23 mouse cellular contexts compared by ENCODE assay signal in the genomic region with DNA sequence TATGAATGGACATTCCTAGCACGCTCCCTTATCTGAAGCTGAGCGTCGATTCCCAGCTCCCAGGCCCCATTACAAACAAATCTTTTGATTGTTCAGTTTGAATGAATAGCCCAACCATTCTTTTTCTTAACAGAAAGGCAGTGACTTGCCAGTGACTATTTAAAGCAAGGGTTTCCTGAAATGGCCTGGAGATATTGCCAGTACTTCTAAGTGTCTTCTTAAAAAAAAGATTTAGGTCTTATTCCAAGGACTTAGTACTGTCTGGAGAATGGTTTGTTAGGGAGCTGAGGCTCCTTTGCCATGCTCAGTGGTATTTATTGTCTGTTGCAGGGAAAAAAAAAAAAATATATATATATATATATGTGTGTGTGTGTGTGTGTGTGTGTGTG. TPM values are rescaled to one million over a fixed set of nuclear protein-coding genes. Genes with fewer than 3 reads are reported as not detected.
DNase-seq lines count a peak whose midpoint lies in the region; ATAC-seq and TF ChIP-seq lines count a peak whose summit lies in the region.
"Had no signal": no experiment of that assay in that cellular context is flagged by ENCODE, and none has a peak within 500 bp of the region (broad histone marks: within the 10 kb centered on the region; RNA-seq: fewer than 3 reads in every experiment).

No protein-coding gene starts in this region.

- WGBS in kidney, embryonic 15.5 days, result 63% methylated on average over 3 of the region's 3 CpGs
- 51% methylated on average over 3 of the region's 3 CpGs for WGBS in liver, postnatal 0 days (ENCODE audit: insufficient replicate concordance)
- 48% methylated on average over 3 of the region's 3 CpGs for WGBS in liver, embryonic 11.5 days

- no peaks in the 10 kb centered on the region for H3K27me3 ChIP-seq in kidney, embryonic 15.5 days
- no peaks in the 10 kb centered on the region for H3K27me3 ChIP-seq in liver, postnatal 0 days (ENCODE audit: insufficient read depth, low read length)
- H3K27me3 ChIP-seq in liver, embryonic 11.5 days (replicated peaks; ENCODE audit: control insufficient read depth, insufficient read depth, low read length), result no peaks in the 10 kb centered on the region
- H3K27me3 ChIP-seq: CH12.LX; embryonic facial prominence, embryonic 13.5 days; hindbrain, embryonic 12.5 days; Patski had no signal

- no peak for ATAC-seq in kidney, embryonic 15.5 days (replicated peaks; ENCODE audit: low FRiP score)
- ATAC-seq in liver, postnatal 0 days, result no peak
- no peak for ATAC-seq in liver, embryonic 11.5 days (replicated peaks; ENCODE audit: low FRiP score)
- ATAC-seq: activated CD4-positive, CD25-positive, alpha-beta regulatory T cell, adult 4 months; forebrain, embryonic 14.5 days; hindbrain, embryonic 16.5 days; inflammation-experienced regulatory T-cells, adult 6 months; Patski had no signal

- no peak overlapping the region for H3K9ac ChIP-seq in kidney, embryonic 15.5 days
- no peak overlapping the region for H3K9ac ChIP-seq in liver, postnatal 0 days (replicated peaks)
- H3K9ac ChIP-seq in liver, embryonic 11.5 days (ENCODE audit: low read depth, low read length), result no peak overlapping the region
- H3K9ac ChIP-seq: embryonic facial prominence, embryonic 13.5 days; hindbrain, embryonic 12.5 days had no signal

- no peak overlapping the region for H3K4me2 ChIP-seq in kidney, embryonic 15.5 days
- H3K4me2 ChIP-seq in liver, postnatal 0 days (ENCODE audit: low read depth, low read length), result no peak overlapping the region
- no peak overlapping the region for H3K4me2 ChIP-seq in liver, embryonic 11.5 days
- H3K4me2 ChIP-seq: embryonic facial prominence, embryonic 13.5 days; hindbrain, embryonic 12.5 days had no signal

- no peak overlapping the region for H3K4me3 ChIP-seq in kidney, embryonic 15.5 days (replicated peaks)
- H3K4me3 ChIP-seq in liver, postnatal 0 days (ENCODE audit: low read depth, low read length), result no peak overlapping the region
- no peak overlapping the region for H3K4me3 ChIP-seq in liver, embryonic 11.5 days (ENCODE audit: low read depth, low read length)
- H3K4me3 ChIP-seq: embryonic facial prominence, embryonic 13.5 days; hindbrain, embryonic 12.5 days had no signal

- no peak for TF ChIP-seq EP300 in liver, postnatal 0 days (IDR thresholded peaks at IDR 0.05; ENCODE audit: low read depth)

- no peaks in the 10 kb centered on the region for H3K36me3 ChIP-seq in kidney, embryonic 15.5 days
- H3K36me3 ChIP-seq in liver, postnatal 0 days (replicated peaks; ENCODE audit: insufficient read depth, low read length), result no peaks in the 10 kb centered on the region
- H3K36me3 ChIP-seq in liver, embryonic 11.5 days (ENCODE audit: control insufficient read depth, insufficient read depth, low read length), result no peaks in the 10 kb centered on the region
- H3K36me3 ChIP-seq: embryonic facial prominence, embryonic 13.5 days; hindbrain, embryonic 12.5 days had no signal

- no peaks in the 10 kb centered on the region for H3K9me3 ChIP-seq in kidney, embryonic 15.5 days (replicated peaks)
- no peaks in the 10 kb centered on the region for H3K9me3 ChIP-seq in liver, postnatal 0 days (ENCODE audit: low read length)
- no peaks in the 10 kb centered on the region for H3K9me3 ChIP-seq in liver, embryonic 11.5 days (ENCODE audit: control insufficient read depth, low read length)
- H3K9me3 ChIP-seq: embryonic facial prominence, embryonic 13.5 days; hindbrain, embryonic 12.5 days had no signal

- H3K27ac ChIP-seq in kidney, embryonic 15.5 days, result 0 out of 2 replicates have a peak overlapping the region, but pooled peaks have one; percentile 2
- peak overlapping the region; percentile 49 for H3K27ac ChIP-seq in liver, postnatal 0 days (ENCODE audit: low read depth)
- H3K27ac ChIP-seq in liver, embryonic 11.5 days (ENCODE audit: low read depth, low read length), result no peak overlapping the region
- H3K27ac ChIP-seq: embryonic facial prominence, embryonic 13.5 days; hindbrain, embryonic 12.5 days had no signal

- peak; percentile 51 for DNase-seq in heart, adult 11 months
- DNase-seq in heart, adult 18-20 months, result no peak
- no peak for DNase-seq in kidney, adult 11 months
- DNase-seq in liver, postnatal 0 days, result no peak
- DNase-seq in liver, embryonic 11.5 days (ENCODE audit: low spot score), result no peak
- DNase-seq in urinary bladder, postnatal 14 days (ENCODE audit: low spot score), result no peak
- DNase-seq: cerebellum, adult 18-20 months; cerebellum, adult 9-11 months; cerebellum, postnatal 36 days; gastrocnemius, postnatal 10 days; heart, postnatal 4 days had no signal

- peaks cover 10% of the 10 kb centered on the region; the same call in 1 of the 2 replicates for H3K4me1 ChIP-seq in kidney, embryonic 15.5 days
- no peaks in the 10 kb centered on the region for H3K4me1 ChIP-seq in liver, postnatal 0 days (ENCODE audit: insufficient read depth)
- H3K4me1 ChIP-seq in liver, embryonic 11.5 days (replicated peaks; ENCODE audit: control insufficient read depth, insufficient read depth, low read length), result no peaks in the 10 kb centered on the region
- H3K4me1 ChIP-seq: embryonic facial prominence, embryonic 13.5 days had no signal

- no peak for TF ChIP-seq CTCF in liver, postnatal 0 days (IDR thresholded peaks at IDR 0.05; ENCODE audit: low read depth)

RNA-seq across cellular contexts. Expression of gene Anapc15-ps, which starts 23.0 kb away (rescaled TPM):
- total RNA-seq in heart, adult 18-20 months (2021), result not detected
- 0.47 TPM in 1 of 2 replicates, not detected in the other for polyA plus RNA-seq in kidney, embryonic 15.5 days (2015; fragmentation: Nextera tagmentation; extraction: Ambion mirVana)
- not detected in 2 replicates for polyA plus RNA-seq in liver, postnatal 0 days (2015; fragmentation: Nextera tagmentation; extraction: Ambion mirVana)
- polyA plus RNA-seq in liver, embryonic 11.5 days (2014; fragmentation: Nextera tagmentation; extraction: Ambion mirVana), result not detected in 2 replicates
- total RNA-seq: adrenal gland, adult 18-20 months; adrenal gland, postnatal 14 days; gastrocnemius, postnatal 10 days; gastrocnemius, postnatal 4 days; heart, postnatal 4 days had no signal
- polyA plus RNA-seq: activated CD4-positive, CD25-positive, alpha-beta regulatory T cell, adult 4 months; embryonic facial prominence, embryonic 13.5 days; forebrain, embryonic 14.5 days; hindbrain, embryonic 12.5 days; inflammation-experienced regulatory T-cells, adult 6 months had no signal
